Mouse (Mus musculus) ZHBTc4 (cell line): ENCODE data around the gene Bckdk.

Source experiments
- DNase-seq: peaks from one replicate; pipeline ENCODE4 v3.0.0-alpha.2; 2011; ENCODE audit warnings: low read depth, low spot score

Bckdk gene

GRCm38 (mm10) chr7:127903971-127904796 lies at the start of gene Bckdk:
Gene Bckdk, plus strand, starts transcription at chr7:127904082.
- peak; percentile 94 for DNase-seq

GRCm38 (mm10) chr7:127858258-127858657 lies 45.6 kb upstream of the Bckdk start:
- no peak for DNase-seq

GRCm38 (mm10) chr7:127866434-127866833 lies 37.4 kb upstream of the Bckdk start:
- DNase-seq, result peak; percentile 32

GRCm38 (mm10) chr7:127867641-127868040 lies 36.2 kb upstream of the Bckdk start:
- peak; percentile 86 for DNase-seq

GRCm38 (mm10) chr7:127869149-127869810 lies 34.6 kb upstream of the Bckdk start:
- DNase-seq, result no peak

GRCm38 (mm10) chr7:127870136-127870821 lies 33.6 kb upstream of the Bckdk start:
- DNase-seq, result peak; percentile 65

- no peak for DNase-seq
Observed at GRCm38 (mm10) chr7:127874812-127875626, 28.9 kb upstream of the Bckdk start.

GRCm38 (mm10) chr7:127875627-127876001 lies 28.3 kb upstream of the Bckdk start:
- DNase-seq, result peak; percentile 95

GRCm38 (mm10) chr7:127876041-127876466 lies 27.8 kb upstream of the Bckdk start, which contains the start of gene Zfp646:
Gene Zfp646, plus strand, starts transcription at chr7:127876221.
- peak; percentile 95 for DNase-seq

GRCm38 (mm10) chr7:127876467-127877348 lies 27.2 kb upstream of the Bckdk start, which contains the start of gene Zfp668:
Gene Zfp668, minus strand, starts transcription at chr7:127876828.
- peak; percentile 98 for DNase-seq

- DNase-seq, result no peak
Observed at GRCm38 (mm10) chr7:127879301-127879700, 24.6 kb upstream of the Bckdk start.

GRCm38 (mm10) chr7:127880431-127880830 lies 23.5 kb upstream of the Bckdk start:
- DNase-seq, result no peak

GRCm38 (mm10) chr7:127885951-127886350 lies 17.9 kb upstream of the Bckdk start:
- peak; percentile 83 for DNase-seq

GRCm38 (mm10) chr7:127886551-127886950 lies 17.3 kb upstream of the Bckdk start:
- no peak for DNase-seq

GRCm38 (mm10) chr7:127887191-127887590 lies 16.7 kb upstream of the Bckdk start:
- DNase-seq, result no peak

- peak; percentile 59 for DNase-seq
Observed at GRCm38 (mm10) chr7:127887781-127888180, 16.1 kb upstream of the Bckdk start.

GRCm38 (mm10) chr7:127888821-127889220 lies 15.1 kb upstream of the Bckdk start:
- DNase-seq, result no peak

- no peak for DNase-seq
Observed at GRCm38 (mm10) chr7:127890798-127891197, 13.1 kb upstream of the Bckdk start, which contains the start of gene Prss53. Gene Prss53, minus strand, starts transcription at chr7:127890970.

GRCm38 (mm10) chr7:127894480-127894879 lies 9.4 kb upstream of the Bckdk start:
- DNase-seq, result no peak

- peak; percentile 98 for DNase-seq
Observed at GRCm38 (mm10) chr7:127895442-127895841, 8.4 kb upstream of the Bckdk start, which contains the start of the genes Gm21974 and Vkorc1. Gene Gm21974, minus strand, starts transcription at chr7:127895454. Gene Vkorc1, minus strand, starts transcription at chr7:127895617.
